Mouse (Mus musculus) monocyte, adult 2 months (primary cell): ENCODE results near the gene Ptpn1.

Source experiments
- DNase-seq, 2 experiments: peaks; one replicate each; pipeline ENCODE4 v3.0.0; 2022; ENCODE audit warnings: low spot score in 2 of 2, low read depth in 1 of 2

Gene Ptpn1

DNA sequence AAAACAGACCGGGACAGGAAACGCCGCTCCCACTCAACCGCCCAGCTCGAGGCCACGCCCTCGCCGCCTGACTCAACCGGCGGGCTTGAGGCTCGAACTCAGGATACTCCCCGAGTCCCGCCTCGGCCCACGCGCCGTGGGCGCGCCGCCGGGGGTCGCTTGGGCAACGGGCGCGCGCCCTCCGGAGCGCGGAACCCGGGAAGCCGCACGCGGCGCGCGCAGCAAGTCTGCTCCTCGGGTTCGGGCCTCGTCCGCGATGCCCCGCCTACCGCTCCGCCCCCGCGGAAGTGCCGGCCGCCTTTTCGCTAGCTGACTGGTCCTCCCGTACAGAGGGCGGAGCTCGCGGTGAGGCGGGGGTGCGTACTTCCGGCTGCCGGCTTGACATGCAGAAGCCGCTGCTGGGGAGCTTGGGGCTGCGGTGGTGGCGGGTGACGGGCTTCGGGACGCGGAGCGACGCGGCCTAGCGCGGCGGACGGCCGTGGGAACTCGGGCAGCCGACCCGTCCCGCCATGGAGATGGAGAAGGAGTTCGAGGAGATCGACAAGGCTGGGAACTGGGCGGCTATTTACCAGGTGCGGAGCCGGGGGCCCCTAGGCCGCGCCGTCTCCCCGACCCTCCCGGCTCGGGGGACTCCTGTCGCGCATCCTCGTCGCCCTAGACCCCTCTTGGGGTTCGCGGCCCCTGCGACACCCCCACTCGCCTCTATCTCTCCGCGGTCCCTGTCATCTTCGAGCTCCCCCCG lies at the start of gene Ptpn1:
Gene Ptpn1 (plus strand): TSS at position 73 of the 742 bp plus-strand sequence.
- peak; percentile 97 to 98 for DNase-seq

DNA sequence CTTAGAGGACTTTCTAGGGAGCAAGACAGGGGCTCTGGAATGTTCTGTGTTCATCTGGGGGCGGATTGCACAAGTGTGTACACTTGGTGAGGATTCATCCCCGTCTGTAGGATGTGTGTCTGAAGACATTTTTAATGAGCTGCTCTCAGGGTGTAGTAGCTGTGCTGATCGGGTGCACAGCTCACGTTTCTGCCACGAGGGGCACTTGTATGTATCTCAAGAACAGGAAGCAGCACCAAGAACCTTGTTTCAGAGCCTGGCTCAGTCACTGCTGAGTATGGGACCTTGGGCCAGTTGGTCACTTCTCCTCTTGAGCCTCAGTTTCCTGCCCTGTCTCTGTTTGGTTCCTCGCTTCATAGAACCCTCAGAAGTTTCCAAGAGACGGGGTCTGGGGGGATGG lies 45.4 kb upstream of the Ptpn1 start:
- no peak for DNase-seq

DNA sequence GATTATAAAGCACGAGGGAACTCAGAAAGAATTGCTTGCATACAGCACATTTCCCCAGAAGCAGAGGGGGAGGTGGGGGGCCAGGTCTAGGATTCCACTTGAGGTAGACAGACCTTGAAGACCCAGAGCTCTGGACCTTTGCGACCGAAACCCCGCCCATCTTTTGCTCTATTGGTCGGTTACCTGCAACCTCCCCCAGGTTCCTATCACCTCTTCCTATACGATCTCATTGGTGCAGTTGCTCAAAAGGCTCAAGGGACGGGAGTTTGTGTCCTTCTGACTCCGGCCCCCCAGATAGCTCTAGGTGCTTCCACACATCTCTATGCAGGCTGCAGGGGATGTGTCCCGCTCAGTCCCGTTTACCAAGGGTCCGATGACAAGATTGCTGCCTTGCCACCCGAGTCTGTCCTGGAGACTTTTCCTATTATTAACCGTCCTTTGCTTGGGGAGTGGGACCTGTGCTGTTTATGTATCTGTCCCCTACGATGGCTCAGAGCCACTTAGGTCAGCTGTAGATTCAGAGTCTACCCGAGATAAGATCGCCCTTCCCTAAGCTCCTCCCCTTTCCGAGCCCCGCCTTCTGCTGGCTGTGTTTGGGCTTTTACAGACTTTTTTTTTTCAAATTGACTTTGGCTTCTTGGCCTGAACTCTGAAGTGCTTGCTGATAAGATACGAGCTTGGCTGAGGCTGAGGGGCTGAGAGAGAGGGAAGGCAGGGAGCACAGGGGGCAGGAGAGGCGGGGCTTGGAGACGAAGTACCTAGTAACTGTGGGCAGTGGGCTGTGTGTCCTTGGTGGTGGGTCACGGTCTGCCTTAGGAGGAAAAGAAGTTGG lies 44.1 kb upstream of the Ptpn1 start:
- no peak for DNase-seq

DNA sequence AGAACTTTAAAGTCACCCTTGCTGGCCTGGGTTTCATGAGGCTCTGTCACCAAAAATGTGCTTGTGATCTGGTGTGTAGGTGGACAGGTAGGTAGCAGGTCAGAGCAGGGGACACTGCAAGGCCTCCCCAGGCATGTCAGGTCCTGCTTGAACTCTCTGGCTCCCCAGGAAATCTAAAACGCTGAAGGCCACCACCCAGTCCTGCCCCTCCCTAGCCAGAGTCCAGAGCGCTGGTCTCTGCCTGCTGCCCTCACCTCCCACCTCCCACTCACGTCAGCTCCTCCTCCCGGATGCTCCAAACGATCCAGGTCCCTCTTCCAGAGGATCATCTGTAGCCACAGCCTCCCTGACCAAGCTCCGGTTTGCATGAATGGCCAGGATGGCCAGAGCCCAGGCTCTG lies 43.0 kb upstream of the Ptpn1 start:
- no peak for DNase-seq

DNA sequence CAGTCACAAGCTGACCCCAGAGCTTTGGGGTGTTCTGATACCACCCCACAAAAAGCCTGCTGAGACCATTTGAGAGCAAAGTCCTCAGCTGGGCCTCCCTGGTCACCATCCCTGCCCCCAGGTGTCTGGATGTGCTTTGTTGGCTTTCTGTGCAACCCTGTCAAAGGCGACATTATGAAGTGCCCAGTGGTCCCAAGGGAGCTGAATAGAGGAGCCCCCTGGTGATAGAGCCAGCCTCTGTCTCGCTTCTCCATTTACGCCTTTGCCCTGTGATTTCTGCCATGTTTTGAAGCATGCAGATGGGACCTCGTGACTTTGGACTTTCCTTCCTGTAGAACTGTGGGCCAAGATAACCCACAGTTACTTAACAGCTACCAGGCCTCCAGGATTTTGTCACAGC lies 42.0 kb upstream of the Ptpn1 start:
- no peak for DNase-seq

DNA sequence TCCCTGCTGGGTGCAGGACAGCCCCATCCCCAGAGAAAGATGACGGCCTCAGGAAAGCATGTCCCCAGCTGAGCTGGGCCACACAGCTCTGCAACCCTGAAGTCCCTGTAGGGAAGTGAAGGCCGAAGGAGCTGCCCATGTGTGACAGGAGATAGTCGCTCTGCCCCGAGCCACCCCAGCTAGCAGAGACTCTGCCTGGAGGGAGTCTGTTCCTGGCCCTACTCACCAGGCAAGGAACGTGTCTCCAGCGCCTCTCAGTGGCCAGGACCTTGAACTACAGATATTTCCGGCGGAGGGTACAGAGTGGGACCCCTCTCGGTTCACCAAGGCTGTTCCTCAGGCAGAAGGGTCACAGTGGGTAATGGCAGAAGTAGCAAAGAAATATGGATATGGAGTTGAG lies 39.9 kb upstream of the Ptpn1 start:
- peak; percentile 58 to 70 for DNase-seq

DNA sequence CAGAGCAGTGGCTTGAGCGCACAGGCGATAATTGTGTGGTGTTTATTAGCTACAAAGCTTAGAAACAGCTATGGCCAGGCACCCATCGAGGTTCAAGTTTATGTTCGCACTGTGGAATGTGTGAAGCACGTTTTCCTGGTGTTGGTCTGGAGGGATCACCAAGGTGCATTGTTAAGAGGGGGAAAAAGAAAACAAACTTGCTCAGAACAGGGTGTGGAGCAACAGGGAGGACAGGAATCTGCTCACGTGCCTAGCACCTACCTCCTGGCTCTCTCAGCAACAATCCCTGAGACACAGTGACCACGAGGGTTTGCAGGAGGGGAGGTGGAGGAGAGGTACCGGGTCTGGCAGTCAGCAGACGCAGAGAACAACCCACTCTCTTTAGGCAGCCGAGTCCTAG lies 38.2 kb upstream of the Ptpn1 start:
- DNase-seq: no peak

DNA sequence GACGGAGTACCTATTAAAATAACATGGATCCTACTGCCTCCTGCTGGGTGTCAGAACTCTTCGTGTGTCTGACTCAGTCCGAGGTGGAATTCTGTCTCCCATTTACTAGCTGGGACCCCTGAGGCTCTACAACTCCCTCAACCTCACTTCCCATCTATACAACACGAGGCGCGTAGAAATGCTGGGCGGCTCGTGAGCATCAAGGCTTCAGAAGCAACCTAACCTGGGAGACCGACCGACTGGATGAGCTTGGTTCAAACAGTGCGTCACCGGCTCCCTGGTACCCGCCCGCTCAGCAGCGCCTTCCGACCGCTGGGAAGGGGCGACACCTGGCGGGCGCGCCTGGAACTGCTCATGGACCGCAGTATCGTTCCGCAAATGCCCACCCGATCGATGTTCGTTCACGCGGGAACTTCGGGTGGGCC lies 36.9 kb upstream of the Ptpn1 start:
- peak; percentile 52 to 82 for DNase-seq

DNA sequence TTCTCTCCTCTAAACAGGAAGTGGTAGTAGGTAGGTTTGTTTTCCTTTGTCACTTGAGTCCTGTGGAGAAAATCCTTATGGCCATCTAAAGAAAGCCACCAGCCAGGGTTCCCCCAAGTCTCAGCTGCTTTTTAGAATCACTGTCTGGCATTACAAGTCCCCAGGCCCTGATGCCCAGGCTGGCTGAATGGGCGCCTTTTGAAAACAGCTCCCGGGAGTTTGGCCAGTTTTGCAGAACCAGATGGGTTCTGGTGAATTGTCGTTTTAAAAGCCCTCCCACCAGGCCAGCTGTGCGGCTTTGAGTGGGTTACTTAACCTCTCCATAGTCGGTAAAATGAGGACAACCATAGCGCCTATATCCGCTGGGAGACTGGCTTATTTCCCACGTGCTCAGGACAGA lies 34.0 kb upstream of the Ptpn1 start:
- DNase-seq: no peak

DNA sequence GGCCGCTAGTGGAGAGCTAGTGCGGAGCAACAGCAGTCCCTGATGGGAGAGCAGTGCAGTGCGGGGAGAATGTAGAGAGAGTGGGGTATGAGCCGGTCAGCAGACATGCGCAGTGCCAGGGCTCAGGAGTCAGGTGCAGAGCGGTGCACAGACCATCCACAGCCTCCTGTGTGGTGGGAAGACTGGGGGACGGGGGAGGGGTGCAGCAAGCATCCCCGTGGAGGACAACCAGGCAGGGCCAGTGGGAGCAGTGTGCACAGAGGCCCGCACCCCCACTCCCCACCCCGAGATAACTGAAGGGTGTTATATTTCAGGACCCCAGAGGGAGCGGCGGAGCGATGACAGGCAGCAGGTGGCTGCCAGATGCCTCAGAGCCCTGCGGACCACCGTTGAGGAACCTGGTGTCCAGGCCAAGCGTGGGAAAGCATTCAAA lies 31.9 kb upstream of the Ptpn1 start:
- no peak for DNase-seq

DNA sequence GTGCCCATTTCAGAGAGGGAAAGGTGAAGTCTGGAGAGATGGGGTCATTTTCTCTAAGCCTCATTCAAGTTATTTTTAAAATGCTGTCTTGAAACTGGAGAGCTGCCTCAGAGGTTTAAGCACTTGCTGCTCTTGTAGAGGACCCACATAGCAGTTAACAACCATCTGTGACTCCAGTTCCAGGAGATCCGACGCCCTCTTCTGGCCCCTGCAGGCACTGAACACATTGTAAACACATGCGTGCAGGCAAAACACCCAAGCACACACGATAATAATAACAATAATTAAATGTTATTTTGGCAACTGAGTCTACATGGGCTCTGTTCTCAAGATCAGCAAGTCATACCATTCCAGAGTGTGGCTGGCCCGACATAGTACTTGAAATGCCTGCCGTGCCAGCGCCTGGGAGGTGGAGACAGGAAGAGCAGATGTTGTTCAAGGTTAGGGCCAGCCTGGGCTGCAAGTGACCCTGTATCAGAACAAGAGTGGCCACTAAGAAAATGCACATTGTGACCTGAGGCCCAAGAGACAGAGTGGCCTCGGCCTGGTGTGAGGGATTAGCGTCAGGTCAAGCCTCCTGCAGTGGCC lies 29.6 kb upstream of the Ptpn1 start:
- DNase-seq: no peak

DNA sequence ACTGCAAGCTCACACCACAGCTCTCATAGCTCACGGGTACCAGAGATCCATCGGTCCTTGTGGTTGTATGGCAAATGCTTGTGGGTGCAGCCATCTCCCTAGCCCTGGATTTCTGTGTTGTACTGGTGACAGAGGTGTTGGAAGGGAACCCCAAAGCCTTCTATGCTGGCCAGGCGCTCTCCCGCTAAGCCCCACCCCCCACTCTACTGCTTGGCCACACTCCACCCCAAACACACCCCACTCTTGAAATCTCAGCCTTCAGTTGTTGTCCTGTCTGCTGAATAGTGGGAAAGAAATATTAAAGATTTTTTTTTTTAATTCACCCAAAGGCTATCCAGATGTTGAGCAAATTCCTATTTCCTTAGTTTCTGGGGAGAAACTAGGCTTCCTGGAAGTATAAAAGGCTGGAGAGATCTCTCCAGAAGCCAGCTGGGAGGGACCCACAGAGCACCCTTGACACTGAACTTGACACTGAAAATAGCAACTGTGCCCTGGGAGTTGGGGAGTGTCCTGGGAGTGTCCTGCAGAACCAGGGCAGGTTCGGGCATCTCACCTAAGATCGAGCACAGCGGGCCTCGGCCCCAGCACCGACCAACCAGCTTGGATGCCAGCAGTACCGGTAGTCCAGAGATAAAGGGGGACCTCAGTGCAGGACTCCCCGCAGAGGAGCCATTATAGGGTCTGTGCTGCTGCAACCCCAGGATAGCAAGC lies 28.5 kb upstream of the Ptpn1 start:
- DNase-seq: no peak

DNA sequence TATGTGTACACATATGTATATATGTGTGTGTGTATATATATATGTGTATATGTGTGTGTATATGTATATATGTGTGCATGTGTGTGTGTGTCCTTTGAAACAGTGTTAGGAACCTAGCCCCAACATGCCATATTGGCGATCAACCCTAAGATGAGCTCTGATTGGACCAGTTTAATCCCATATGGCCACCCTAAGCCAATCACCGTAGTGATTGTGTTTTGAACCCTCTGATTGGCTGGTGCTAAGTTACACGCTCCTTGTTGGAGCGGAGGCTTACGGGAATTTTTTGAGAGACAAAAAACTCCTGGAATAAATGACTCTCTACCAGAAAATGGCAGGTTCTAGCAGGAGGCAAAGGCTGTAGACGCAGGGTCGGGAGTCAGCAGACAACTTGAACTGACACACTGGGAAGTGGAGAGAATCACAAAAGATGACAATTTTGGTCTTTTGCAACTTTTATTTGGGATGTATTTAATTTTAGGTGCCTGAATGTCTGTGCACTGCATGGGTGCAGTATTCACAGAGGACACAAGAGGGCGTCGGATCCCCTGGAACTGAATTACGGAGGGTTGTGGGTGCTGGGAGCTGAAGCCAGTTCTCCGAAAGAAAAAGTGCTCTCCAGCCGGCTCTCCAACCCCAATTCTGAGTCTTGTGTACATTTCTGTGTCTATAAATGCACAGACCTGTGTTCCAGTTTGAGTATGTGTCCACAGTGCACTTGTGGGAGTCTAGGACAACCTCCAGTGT lies 27.1 kb upstream of the Ptpn1 start:
- DNase-seq: no peak

DNA sequence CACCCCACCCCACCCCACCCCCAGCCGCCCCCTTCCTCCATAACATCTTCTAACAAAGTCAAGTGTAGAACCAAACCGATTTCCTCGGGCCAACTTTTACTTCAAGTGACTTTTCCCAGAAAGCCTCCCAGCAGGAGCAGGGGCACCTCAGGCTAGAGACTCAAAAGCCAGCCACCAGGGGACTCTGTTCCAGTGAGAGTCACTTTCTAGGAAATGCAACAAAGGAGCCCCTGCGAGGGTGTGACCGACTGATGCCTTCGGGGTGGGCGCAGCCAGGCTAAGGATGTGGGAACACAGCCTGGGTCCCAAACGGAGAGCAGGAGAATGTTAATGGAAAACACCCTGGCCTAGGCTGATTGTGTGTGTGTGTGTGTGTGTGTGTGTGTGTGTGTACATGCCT lies 26.3 kb upstream of the Ptpn1 start:
- no peak for DNase-seq

DNA sequence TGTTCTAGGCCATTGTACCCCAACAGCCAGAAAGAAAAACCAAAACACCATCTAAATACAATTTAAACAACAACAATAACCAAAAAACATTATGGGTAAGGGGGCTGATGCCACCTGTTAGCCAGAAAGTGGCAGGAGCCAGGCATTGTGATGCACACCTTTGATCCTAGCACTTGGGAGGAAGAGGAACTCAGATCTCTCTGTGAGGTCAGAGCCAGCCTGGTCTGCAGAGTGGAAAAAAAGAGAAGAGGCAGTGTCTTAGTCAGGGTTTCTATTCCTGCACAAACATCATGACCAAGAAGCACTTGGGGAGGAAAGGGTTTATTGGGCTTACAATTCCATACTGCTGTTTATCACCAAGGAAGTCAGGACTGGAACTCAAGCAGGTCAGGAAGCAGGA lies 25.1 kb upstream of the Ptpn1 start:
- no peak for DNase-seq

DNA sequence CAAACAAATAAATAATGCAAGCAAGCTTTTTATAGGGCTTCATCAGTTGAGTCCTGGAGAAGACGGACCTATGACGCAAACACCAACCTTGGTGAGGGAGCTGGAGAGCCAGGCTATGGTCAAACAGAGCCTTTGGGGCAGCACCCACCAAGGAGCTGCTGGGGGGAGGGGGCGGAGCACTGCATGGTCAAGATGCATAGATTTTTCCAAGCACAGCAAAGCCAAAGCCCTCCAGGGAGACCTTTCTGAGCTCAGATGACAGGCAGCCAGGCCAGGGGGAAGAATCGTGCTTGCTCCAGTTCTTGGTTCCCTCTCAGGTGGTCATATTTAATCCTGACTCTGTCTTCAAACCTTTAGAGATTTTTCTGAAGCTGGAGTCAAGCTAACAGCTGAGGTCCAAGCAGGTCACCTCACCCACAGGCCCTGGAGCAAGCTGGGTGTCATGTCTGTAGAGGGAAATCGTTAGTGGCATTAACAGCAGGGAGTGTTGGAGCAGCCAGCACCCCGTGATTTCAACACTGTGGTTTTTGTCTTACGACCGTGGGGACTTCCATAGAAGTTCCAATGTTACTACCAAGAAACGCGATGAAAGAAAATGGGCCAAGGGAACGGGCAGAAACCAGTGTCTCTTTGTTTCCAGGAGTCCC lies 22.2 kb upstream of the Ptpn1 start:
- no peak for DNase-seq

DNA sequence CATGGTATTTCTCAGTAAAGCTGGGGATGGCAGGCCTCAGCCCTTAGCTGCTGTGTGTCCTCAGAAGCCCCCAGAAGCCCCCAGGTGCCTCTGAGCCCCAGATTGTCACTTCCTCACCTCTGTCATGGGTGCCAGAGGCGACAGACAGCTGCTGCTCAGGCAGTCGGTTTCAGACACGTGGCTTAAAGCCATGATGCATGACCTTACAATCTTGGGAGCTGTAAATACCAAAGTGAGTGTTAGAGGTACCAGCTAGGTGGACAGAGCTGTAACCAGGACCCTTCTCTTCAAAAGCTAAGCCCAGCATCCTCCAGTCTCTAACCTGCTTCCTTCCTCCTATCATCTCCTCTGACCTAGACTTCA lies 21.7 kb upstream of the Ptpn1 start:
- no peak for DNase-seq

DNA sequence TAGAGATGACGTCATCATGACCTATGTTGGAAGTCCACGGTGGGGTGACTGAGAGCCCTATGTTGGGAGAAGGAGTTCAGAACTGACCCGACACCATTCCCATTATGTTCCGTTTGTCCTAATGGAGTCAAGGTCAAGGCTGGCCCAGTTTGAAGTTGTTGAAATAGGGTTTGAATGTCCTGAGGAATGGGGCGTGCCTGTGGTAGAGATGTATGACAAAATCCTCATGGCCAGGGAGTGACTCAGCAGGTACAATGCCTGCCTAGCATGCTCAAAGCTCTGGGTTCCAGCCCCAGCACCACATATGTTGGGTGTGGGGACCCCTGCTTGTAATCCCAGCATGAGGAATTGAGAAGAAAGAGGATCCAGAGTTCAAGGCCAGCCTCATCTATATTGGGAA lies 20.3 kb upstream of the Ptpn1 start:
- no peak for DNase-seq

DNA sequence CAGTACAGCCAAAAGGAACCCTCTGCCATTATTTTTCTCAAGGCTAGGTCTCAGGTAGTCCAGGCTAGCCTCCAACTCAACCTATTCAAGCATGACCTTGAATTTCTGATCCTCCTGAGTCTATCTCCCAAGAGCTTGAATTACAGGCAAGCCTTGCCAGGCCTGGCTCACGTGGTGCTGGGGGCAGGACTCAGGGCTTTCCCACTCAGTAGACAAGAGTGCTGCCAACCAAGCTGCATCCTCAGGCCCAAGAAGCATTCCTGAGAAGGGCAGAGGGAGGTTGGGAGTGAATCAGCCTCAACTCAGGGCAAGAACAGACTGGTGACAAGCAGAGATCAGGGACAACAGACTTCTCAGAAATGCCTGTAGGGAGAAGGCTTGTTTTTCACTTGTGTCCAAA lies 12.8 kb upstream of the Ptpn1 start:
- DNase-seq: no peak

DNA sequence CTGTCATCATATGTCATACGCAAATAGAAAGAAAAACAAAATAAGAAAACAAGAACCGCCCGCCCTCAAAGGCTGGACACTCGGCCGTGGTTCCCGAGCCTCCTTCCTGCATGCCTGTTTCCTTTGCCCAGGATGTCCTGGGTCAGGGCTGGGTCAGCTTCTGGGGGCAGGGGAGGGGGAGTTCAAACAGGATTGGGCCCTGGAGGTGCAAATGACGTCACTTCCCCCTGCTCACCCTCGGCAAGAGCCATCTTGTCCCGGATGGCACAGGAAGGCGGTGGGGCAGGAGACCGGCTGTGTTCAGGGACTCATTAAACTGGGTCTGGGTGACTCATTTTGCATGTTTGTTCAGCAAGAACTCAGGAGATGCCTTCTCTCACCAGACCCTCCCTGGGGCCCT lies 11.8 kb upstream of the Ptpn1 start:
- no peak for DNase-seq
